Mouse (Mus musculus): ENCODE measurements at regions not wholly inside any gene's neighbourhood (a gene's known extent, or its start where the extent isn't known, plus 50 kb on each side); places are given as distances from the start of the nearest gene placed in this dataset.
"Not testable (repeated sequence)": the region's sequence is repeated elsewhere in the genome, so short reads cannot be mapped to it uniquely, and the experiment has no call there.

DNA sequence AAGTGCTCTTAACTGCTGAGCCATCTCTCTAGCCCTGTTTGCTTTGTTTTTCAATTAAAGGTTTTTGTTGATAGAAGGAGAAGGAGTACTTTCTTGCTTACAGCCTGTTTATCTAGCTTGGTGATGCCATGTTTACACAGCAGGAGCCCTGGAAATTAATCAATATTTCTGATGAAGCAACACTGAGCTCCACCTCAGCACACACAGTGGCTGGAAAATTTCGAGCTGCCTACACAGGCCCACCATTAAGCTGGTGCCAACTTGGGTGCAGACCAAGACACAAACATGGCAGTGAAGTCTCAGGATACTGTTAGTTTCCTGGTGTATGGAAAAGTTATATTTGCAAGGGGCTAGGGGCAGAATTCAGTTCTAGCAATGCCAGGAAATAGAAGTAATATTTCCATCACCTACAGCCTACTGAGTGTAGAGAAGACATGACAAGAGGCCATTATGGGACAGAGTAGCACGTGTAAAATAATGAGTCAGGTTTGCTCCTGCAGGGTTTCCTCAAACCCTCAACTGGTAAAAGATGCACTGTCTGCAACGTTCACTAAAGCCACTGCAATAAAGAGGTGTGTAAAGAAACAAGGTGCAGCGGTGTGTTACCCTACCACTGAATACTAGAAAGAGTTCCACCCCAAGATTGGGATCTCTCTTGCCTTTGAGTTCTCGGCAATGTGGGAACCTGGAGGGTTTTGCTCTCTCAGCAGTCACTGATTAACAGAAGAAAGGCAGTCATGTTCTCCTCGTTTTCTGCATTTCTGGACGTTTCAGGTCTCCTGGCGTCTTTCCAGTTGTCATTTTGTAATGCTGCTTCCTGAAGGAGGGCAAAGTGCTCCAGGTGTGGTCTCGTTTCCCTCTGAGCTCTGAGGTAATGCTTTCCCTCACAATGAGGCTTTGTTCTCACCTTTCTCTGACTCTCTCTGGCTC is 108.8 kb upstream of the Fhl2 start:
- no peak for DNase-seq (ENCODE audit: low read depth, low spot score)

DNA sequence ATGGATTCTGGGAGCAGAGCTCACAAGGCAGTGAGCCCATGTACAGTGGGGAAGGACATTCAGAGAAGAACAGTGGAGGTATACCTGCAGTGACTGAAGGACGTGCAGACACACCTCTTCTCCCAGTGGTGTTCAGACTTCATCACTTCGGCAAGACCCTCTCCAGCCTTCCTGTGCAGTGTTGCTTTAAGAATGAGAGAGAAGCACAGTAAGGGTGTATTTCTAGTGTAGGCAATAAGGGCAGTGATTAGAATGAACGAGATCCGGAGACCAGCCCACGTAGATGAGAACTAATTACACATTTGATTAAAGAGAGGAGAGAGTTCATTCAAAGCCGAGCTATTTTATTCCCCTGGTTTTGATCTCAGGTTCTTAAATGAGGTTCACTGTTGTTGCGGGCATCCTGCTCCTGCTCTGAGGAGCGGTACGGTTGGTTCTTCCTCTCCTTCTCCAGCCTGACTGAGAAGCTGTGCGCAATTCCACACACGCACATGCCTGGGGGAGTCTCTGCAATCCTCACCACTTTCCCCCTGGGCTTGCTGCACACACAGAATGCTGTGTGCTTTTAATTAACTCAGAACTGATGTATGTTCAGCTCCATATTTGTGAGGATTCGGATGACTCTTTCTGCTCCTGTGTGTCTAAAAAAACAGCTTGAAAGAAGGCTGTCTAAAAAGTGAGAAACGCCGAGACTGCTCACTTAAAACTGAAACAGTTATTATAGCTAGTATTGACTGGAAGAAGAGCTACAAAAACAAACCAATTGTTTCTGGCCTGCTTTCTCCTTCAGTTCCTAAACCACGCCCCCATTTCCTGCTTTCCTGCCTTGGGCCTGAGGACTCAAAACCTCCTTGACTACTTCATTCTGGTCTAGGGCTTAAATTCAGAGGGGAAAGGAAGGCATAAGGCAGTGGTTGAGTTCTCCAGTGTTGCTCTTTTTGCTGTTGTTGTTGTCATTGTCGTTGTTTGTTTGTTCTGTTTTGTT is 114.2 kb upstream of the Fhl2 start:
- DNase-seq (ENCODE audit: low read depth, low spot score) = peak; percentile 7

DNA sequence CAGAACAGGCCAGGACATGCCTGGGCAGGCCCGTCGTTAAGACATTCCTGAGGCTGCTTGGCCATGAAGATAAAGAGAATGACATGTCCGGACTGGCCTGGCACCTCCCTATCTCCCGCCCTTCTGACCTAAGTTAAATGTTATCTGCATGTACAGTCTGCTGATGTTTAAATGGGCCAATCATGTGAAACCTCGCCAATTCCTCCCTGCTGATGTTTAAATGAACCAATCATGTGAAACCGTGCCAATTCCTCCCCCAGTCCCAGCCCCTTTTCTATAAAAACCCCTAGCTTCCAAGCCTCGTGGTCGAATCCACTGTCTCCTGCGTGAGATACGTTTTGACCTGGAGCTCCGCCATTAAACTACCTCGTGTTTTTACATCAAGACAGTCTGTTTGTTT is 119.5 kb upstream of the Fhl2 start:
- not testable (repeated sequence) for DNase-seq (ENCODE audit: low read depth, low spot score)

DNA sequence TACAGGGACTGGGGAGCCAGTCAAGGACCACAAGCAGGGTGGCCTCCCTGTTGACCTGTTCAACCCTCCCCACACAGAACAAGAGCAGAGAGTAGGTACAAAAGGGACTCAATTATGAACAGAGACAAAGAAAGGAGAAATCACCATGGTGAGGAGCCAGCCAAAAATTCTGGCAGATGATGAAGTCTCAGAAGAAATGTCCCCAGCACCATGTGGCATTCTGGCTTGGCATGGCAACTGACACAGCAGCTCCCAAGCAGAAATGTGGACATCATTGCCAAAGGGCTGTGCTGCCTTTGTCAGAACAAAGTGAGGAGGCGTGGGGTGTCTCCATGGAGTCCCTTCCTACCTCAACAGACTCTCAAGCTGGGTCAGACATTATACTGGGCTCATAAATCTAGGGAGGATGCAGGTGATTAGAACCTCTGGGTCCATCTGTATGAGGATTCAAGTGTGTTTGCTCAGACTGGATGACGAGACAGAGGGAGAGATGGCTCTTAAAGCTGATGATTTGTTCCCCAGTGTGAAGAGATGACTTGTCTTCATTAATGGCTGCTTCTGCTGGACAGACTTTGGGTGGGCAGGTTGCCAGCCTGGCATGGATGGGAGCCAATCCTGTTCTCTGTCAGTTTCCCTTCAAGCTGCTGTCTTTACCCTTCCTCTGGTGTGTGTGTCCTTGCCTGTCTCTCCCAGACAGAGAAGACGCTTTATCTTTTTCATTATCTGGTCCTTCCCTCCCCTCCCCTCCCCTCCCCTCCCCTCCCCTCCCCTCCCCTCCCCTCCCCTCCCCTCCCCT is 120.5 kb upstream of the Fhl2 start:
- no peak for DNase-seq (ENCODE audit: low read depth, low spot score)

DNA sequence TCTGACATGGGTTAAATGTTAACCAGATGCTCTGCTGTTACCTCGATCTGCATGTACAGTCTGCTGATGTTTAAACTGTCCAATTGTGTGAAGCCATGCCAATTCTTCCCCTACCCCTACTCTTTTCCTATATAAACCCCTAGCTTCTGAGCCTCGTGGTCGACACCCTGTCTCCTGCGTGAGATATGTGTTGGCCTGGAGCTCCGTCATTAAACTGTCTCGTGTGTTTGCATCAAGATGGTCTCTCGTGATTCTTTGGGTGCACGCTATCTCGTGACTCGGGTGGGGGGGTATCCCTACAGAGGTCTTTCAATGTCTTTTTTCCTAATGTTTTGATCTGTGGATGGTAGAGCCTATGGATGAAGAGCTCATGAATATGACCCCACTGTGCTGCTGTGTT is 110.9 kb upstream of the Nck2 start:
- DNase-seq (ENCODE audit: low read depth, low spot score) = not testable (repeated sequence)

DNA sequence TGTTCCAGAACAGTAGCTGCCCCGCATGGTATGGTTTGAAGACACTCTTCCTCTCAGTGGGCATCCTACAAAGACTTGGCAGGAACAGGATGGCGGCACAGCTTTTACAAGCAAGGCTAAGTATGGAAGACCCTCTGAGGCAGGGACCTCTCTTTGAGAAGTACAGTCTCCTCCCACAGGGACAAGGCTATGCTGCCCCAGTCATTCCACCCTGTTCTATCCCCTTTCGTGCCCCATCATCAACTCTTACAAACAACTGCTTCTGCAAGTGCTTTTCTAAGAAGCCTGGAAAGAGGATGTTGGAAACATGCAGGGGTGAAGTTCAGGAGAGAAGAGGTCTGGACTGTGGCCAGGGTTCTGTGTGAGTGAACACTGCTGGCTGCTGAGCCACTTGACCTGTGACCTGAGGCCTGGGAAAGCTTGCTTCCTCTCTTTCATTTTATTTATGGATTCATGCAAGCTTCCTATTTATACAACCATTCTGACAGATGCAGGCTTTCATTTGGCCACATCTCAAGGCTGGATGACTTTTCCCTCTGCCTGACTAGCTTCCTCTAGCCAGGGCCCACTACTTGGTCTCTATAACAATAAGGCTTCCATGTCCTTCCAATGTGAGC is 107.1 kb upstream of the Nck2 start:
- no peak for DNase-seq (ENCODE audit: low read depth, low spot score)

DNA sequence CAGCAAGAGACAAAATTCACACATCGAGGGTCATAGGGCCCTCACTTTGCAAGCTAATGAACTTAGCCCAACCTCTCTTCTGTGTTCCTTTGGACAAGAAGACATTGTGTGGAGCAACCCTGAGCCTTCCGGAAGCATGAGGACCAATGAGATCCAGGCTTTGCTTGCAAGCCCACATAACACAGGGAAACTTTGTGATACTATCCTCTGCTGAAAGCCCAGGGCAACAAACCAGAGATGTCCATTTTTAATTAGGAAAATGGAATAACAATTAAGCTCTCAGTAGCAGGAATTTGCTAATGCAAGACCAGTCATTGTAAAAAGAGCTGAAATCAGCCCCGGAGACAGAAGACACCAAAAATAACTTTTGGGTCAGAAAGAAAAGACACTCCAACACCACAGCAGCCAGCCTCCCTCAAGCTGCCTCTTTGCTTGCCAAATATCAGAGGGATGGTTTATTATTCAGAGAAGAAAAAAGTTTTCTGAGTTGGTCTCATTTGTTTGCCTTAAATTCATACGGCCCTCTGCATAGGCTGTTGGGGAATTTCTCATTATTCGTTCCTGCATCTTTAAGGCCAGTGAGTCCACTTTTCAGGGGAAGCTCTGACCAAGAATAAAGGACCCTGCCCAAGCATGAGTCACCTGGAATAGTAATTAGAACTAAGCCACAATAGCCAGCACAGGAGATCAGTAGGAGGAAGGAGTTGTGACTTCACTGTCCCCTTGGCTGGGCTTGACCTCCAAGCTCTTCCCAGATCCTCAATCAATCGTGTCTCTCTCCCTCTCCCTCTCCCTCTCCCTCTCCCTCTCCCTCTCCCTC is 106.1 kb upstream of the Nck2 start:
- DNase-seq (ENCODE audit: low read depth, low spot score) = no peak

DNA sequence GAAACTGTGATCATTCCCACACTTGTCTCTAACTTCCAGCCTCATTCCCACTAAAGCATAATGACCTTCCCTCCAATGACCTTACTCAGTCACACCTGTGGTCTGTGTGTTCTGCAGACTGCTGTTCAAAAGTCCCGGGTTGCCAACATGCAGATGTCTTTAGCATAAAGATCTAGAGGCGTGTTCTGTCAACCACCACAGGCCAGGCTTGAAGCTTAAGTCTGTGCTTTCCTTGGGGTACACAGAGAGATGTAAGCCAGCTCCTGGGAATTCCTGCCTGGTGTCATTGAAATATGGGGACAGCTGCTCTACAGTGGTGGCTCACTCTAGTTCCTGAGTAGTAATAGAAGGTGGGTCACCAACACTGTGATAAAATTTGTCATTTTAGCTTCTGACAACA is 101.5 kb upstream of the Nck2 start:
- no peak for DNase-seq (ENCODE audit: low read depth, low spot score)

DNA sequence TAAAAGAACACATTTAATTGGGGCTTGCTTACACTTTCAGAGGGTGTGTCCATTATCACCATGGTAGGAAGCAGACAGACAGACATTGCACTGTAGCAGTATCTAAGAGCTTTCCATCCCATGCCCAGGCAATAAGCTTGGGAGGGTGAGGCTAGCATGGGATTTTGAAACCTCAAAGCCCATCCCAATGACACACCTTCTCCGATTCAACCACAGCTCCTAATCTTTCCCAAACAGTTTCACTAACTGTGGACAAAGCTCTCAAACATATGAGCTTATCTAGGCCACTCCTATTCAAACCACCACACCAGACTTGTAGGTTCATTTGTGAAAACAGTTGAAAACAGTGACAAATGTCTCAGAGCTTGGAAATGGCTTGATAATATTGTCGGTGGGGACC is 101.0 kb upstream of the Nck2 start:
- no peak for DNase-seq (ENCODE audit: low read depth, low spot score)

DNA sequence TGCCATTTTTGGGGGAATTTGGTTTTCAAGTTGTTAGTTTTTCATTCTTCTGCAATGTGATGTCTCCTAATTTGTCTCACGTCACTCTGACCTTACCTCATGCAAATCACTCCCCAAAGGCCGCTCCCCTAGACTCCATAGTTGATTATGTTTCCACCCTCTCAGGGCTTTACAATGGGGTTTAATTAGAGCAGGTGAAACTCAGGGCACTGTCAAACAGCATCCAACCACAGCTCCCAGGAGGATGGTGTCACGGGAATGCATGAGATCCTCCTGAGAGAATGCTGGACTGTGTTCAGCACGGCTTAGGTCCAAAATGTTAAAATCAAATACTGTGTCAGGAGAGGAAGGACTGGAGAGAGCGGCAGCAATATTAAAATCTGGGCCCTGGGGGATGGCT is 100.4 kb upstream of the Nck2 start:
- DNase-seq (ENCODE audit: low read depth, low spot score) = no peak

DNA sequence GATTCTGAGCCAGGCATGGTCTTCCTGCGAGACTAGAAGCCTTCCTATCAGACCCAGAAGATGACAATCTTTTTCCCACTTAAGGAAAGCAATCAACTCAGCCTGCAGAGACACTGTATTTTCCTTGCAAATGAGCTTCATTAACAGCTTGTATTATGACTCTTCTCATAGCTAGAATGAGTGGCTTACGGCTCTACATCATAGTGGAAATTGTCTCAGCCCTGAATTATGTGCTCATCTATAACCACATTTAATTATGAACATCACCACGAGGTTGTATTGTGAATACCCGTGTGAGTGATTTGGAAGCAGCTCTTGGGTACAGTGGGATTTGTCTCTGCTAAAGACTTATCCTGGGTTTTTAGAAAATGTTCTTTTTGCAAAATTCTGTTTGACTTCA is 97.2 kb upstream of the Nck2 start:
- no peak for DNase-seq (ENCODE audit: low read depth, low spot score)

DNA sequence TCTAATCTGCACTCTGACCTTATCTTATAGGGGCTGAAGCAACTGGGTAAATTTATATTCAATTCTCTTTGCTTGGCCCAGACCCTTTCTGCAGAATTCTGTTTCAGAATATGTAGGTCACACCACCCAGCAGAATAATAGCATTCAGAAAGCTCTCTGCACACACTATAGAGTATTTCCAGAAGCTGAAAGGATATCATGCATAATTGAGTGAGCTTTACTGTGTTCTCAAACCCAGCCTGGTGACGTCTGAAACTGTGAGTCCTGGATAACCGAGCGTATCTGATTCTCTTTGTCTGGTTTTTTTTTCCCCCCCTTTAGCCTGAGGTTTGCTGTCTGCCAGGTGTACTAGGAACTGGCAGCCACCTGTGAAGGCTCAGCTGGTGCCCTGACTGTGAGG is 94.4 kb upstream of the Nck2 start:
- no peak for DNase-seq (ENCODE audit: low read depth, low spot score)

DNA sequence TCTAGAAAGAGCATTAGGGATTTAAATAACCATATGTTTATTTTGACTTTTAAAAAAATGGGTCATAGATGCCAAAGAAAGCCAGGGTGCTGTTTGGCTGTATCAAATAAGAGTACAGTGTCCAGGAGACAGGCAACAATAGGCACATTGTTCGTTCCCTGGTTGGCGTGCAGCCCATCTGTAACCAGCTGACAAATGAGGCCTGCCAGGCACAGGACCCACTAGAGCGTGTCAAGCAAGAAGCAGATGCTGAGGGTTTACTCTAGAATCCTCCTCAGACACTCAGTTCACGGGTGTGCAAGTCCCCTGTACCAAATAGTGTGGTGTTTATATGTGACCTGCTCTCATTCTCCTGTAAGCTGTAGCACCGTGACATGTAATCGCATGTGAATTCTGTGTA is 86.2 kb upstream of the Nck2 start:
- no peak for DNase-seq (ENCODE audit: low read depth, low spot score)

DNA sequence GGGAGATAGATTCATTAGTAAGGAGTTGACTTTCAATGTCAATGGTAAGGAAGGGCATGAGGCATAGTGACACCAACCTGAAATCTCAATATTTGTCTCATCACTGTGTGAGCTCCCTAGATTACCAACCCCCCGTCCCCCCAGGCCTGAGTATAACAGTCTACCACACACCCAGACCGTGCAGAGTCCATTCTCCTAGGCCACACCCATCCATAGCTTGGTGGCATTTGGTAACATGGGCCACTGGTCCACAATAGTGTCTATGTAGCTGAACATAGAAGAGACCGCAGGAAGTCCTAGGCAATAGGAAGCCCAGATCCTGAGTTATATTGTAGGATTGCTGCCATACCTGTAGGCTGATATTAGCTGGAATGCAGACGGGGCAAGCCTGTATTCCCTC is 84.7 kb upstream of the Nck2 start:
- no peak for DNase-seq (ENCODE audit: low read depth, low spot score)

DNA sequence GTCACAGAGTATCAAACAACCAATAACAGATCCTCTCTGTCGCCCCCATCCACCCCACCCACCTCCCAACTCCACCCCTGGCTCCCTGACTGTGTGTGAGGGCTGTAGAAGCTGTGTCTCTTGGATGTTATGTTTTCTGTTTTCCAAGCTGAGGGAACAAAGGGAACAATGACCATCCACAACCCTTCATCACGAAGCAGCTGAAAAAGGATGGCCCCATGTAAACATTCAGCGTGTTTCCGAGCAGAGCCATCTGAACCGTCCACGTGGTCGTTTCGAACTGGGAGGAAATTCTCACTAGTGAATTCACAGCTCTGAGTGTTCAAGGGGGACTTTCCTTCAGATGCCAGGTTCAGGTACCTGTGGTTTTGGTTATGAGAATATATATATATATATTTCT is 84.1 kb upstream of the Nck2 start:
- no peak for DNase-seq (ENCODE audit: low read depth, low spot score)

DNA sequence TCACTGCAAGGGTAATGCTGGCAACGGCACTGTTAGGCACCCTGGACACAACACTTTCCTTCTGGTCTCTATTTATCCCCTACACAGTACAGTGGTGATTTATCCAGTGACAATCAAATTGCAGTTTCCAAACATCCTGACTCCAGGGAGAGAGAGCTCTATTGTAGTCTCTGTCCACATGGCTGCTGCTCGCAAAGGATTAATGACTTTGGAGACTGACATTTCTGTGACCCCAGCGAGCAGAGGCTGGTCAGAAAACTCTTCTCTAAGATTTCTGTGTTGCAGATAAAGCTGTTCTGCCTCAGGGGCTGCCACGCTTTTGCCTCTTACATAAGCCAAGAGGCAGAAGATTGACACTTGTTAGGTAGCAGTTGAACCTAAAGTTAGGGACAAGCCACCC is 83.6 kb upstream of the Nck2 start:
- DNase-seq (ENCODE audit: low read depth, low spot score) = no peak

DNA sequence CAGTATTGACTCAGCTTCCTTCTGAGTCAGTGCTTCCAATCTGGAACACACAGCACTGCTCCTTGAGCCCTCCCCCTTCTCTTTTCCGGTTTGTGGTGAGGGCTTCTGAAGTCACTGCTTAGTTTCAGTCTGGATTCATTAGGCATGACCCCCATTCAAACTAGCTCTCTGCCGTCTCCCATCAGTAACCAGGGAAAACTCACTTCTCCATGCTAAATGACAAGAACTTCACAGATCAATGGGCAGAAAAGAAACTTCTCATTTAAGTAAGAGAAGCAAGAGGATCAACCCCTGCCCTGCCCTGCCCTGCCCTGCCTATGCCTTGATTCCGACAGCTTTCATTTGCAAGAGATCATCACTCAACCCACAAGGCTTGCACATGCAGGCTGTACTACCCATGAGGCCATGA is 82.9 kb upstream of the Nck2 start:
- DNase-seq (ENCODE audit: low read depth, low spot score) = peak; percentile 59

DNA sequence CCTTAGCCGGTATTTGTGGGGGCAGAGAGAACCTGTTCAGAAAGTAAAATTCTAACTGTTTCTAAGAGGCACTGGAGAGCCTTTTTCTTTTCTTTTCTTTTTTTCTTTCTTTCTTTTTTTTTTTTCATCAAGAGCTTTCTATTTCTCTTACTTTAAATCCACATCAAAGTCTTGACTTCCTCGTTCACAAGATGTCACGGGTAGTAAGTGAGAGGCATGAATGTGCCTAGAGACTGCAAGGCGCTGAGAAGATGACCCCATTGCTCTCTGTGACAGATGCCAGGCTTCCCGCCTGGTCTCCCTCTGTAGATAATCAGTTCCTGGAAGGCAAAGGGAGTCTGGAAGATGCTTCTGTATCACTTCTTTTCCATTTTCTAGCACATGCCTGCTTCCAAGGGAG is 82.2 kb upstream of the Nck2 start:
- peak; percentile 34 for DNase-seq (ENCODE audit: low read depth, low spot score)

DNA sequence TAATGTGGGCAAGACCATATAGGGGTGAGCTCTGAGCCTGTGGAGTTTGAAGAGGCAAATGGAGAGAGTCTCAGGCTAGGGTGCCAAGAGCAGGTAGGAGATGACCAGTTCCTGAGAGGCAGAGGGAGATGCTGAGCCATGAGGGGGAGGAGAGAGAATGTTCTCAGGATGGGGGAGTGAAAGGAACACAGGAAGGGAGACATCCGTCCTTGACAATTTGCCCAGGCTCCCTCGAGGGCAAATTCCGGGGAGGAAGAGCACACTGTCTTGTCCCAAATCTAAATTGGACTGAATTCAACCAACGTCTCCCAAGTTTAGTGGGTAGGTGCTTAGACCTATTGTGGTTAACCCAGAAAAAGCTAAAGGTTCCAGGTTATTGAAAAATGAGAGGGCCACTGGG is 81.2 kb upstream of the Nck2 start:
- no peak for DNase-seq (ENCODE audit: low read depth, low spot score)

DNA sequence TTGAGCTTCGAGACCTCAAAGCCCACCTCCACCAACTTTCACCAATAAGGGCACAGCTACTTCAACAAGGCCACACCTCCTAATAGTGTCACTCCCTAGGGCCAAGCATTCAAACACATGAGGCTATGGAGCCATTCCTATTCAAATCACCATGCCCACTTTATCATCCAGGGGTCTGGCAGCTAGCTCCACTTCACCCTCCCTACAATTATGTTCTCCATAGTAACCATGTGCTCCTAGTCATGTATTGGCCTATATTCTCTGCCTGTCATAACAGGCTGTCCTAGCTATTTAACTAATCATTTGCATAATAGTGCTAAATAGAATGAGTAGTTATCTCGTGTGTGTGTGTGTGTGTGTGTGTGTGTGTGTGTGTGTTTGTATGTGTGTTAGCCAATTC is 77.9 kb upstream of the Nck2 start:
- no peak for DNase-seq (ENCODE audit: low read depth, low spot score)
